Mouse (Mus musculus) cerebellum, adult 9-10 months (tissue): ENCODE measurements around the gene Pdgfa.

ENCODE experiments used
- DNase-seq: peaks from one replicate; pipeline ENCODE4 v3.0.0; 2022

Gene Pdgfa

GRCm38 (mm10) chr5:138952969-138953368 lies 44.2 kb downstream of the Pdgfa start:
- DNase-seq = no peak

GRCm38 (mm10) chr5:138951305-138951704 lies 45.9 kb downstream of the Pdgfa start:
- no peak for DNase-seq

- no peak for DNase-seq
Measured at GRCm38 (mm10) chr5:138949165-138949564, 48.0 kb downstream of the Pdgfa start.

GRCm38 (mm10) chr5:138948031-138948980 lies 48.9 kb downstream of the Pdgfa start:
- no peak for DNase-seq

- DNase-seq = no peak
Measured at GRCm38 (mm10) chr5:138947487-138947886, 49.7 kb downstream of the Pdgfa start.

- no peak for DNase-seq
Measured at GRCm38 (mm10) chr5:138946931-138947330, 50.2 kb downstream of the Pdgfa start.

GRCm38 (mm10) chr5:138945011-138945410 lies 52.2 kb downstream of the Pdgfa start:
- DNase-seq = no peak

- no peak for DNase-seq
Measured at GRCm38 (mm10) chr5:138944551-138944950, 52.6 kb downstream of the Pdgfa start.

- DNase-seq = no peak
Measured at GRCm38 (mm10) chr5:138941842-138942241, 55.3 kb downstream of the Pdgfa start.

- DNase-seq = no peak
Measured at GRCm38 (mm10) chr5:138940576-138940975, 56.6 kb downstream of the Pdgfa start.

- no peak for DNase-seq
Measured at GRCm38 (mm10) chr5:138938572-138939163, 58.5 kb downstream of the Pdgfa start.

GRCm38 (mm10) chr5:138936399-138937089 lies 60.6 kb downstream of the Pdgfa start:
- no peak for DNase-seq

GRCm38 (mm10) chr5:138934540-138934939 lies 62.6 kb downstream of the Pdgfa start:
- DNase-seq = no peak

- DNase-seq = no peak
Measured at GRCm38 (mm10) chr5:138932460-138933432, 64.4 kb downstream of the Pdgfa start.

- DNase-seq = no peak
Measured at GRCm38 (mm10) chr5:138931836-138932235, 65.3 kb downstream of the Pdgfa start.

- DNase-seq = no peak
Measured at GRCm38 (mm10) chr5:138929879-138930507, 67.2 kb downstream of the Pdgfa start.
